Mouse (Mus musculus): ENCODE results near the gene Ky. TPM values are rescaled to one million over a fixed set of nuclear protein-coding genes. Genes with fewer than 3 reads are reported as not detected.

Ky gene
- polyA plus RNA-seq, 2 experiments, result not detected

- Histone ChIP-seq H3K9me3 (ENCODE audit: control insufficient read depth, low read length) (no peaks in the 10 kb centered on the region), H3K27ac (no peak overlapping the region), H3K4me3 (ENCODE audit: insufficient read depth in 1 of 2, low read depth in 2 of 2, low read length in 2 of 2) (no peak overlapping the region), H3K4me1 (replicated peaks; ENCODE audit: control insufficient read depth in 2 of 2, insufficient read depth in 2 of 2, low read length in 1 of 2) (no peaks in the 10 kb centered on the region), H3K4me2 (ENCODE audit: low read depth) (no peak overlapping the region), H3K36me3 (replicated peaks; ENCODE audit: control insufficient read depth, insufficient read depth, low read depth) (no peaks in the 10 kb centered on the region), H3K9ac (replicated peaks) (no peak overlapping the region), H3K27me3 (ENCODE audit: control insufficient read depth, insufficient read depth, low read length) (peaks cover 3% of the 10 kb centered on the region)
- TF ChIP-seq EP300 (IDR thresholded peaks at IDR 0.05; ENCODE audit: low read depth), result no peak
- TF ChIP-seq CTCF (IDR thresholded peaks at IDR 0.05; ENCODE audit: low read depth), result no peak
- WGBS (ENCODE audit: insufficient replicate concordance), result 62% methylated on average over 2 of the region's 2 CpGs
- DNase-seq (ENCODE audit: low read depth in 3 of 3, low spot score in 3 of 3), result no peak
- no peak for ATAC-seq (ENCODE audit: insufficient read depth)
Measured at GRCm38 (mm10) chr9:102543761-102544115, 38.2 kb downstream of the Ky start.

- no peaks in the 10 kb centered on the region for H3K9me3 ChIP-seq (ENCODE audit: control insufficient read depth, low read length)
- no peak overlapping the region for H3K4me2 ChIP-seq (ENCODE audit: low read depth)
- H3K36me3 ChIP-seq (replicated peaks; ENCODE audit: control insufficient read depth, insufficient read depth, low read depth), result no peaks in the 10 kb centered on the region
- no peaks in the 10 kb centered on the region for H3K4me1 ChIP-seq (replicated peaks; ENCODE audit: control insufficient read depth in 2 of 2, insufficient read depth in 2 of 2, low read length in 1 of 2)
- TF ChIP-seq CTCF (IDR thresholded peaks at IDR 0.05; ENCODE audit: low read depth) (no peak), EP300 (IDR thresholded peaks at IDR 0.05; ENCODE audit: low read depth) (no peak)
- H3K27ac ChIP-seq, result no peak overlapping the region
- ATAC-seq (ENCODE audit: insufficient read depth), result no peak
- peaks cover 3% of the 10 kb centered on the region for H3K27me3 ChIP-seq (ENCODE audit: control insufficient read depth, insufficient read depth, low read length)
- no peak overlapping the region for H3K9ac ChIP-seq (replicated peaks)
- DNase-seq (ENCODE audit: low read depth in 3 of 3, low spot score in 3 of 3), result no peak
- H3K4me3 ChIP-seq (ENCODE audit: insufficient read depth in 1 of 2, low read depth in 2 of 2, low read length in 2 of 2), result no peak overlapping the region
- WGBS (ENCODE audit: insufficient replicate concordance), result 24% methylated on average over 11 of the region's 11 CpGs
Measured at GRCm38 (mm10) chr9:102544116-102544772, 38.7 kb downstream of the Ky start.

GRCm38 (mm10) chr9:102544773-102545366 is 39.3 kb downstream of the Ky start:
- TF ChIP-seq EP300 (IDR thresholded peaks at IDR 0.05; ENCODE audit: low read depth) (no peak), CTCF (IDR thresholded peaks at IDR 0.05; ENCODE audit: low read depth) (peak; percentile 87)
- Histone ChIP-seq H3K9me3 (ENCODE audit: control insufficient read depth, low read length) (no peaks in the 10 kb centered on the region), H3K4me1 (replicated peaks; ENCODE audit: control insufficient read depth in 2 of 2, insufficient read depth in 2 of 2, low read length in 1 of 2) (no peaks in the 10 kb centered on the region), H3K4me2 (ENCODE audit: low read depth) (peak overlapping the region; percentile 33; the same call in 1 of the 2 replicates), H3K27me3 (ENCODE audit: control insufficient read depth, insufficient read depth, low read length) (peaks cover 3% of the 10 kb centered on the region), H3K4me3 (ENCODE audit: insufficient read depth in 1 of 2, low read depth in 2 of 2, low read length in 2 of 2) (no peak overlapping the region), H3K9ac (replicated peaks) (no peak overlapping the region), H3K36me3 (replicated peaks; ENCODE audit: control insufficient read depth, insufficient read depth, low read depth) (no peaks in the 10 kb centered on the region), H3K27ac (no peak overlapping the region)
- 2% methylated on average over 26 of the region's 26 CpGs for whole genome bisulfite sequencing (ENCODE audit: insufficient replicate concordance)
- no peak for ATAC-seq (ENCODE audit: insufficient read depth)
- DNase-seq (ENCODE audit: low read depth in 3 of 3, low spot score in 3 of 3), result peak; percentile 29 to 35 (median 30)

- H3K4me1 ChIP-seq (replicated peaks; ENCODE audit: control insufficient read depth in 2 of 2, insufficient read depth in 2 of 2, low read length in 1 of 2), result no peaks in the 10 kb centered on the region
- no peak overlapping the region for H3K27ac ChIP-seq
- no peak overlapping the region for H3K9ac ChIP-seq (replicated peaks)
- no peak overlapping the region for H3K4me2 ChIP-seq (ENCODE audit: low read depth)
- H3K9me3 ChIP-seq (ENCODE audit: control insufficient read depth, low read length), result no peaks in the 10 kb centered on the region
- peaks cover 3% of the 10 kb centered on the region for H3K27me3 ChIP-seq (ENCODE audit: control insufficient read depth, insufficient read depth, low read length)
- H3K4me3 ChIP-seq (ENCODE audit: insufficient read depth in 1 of 2, low read depth in 2 of 2, low read length in 2 of 2), result no peak overlapping the region
- ATAC-seq (ENCODE audit: insufficient read depth) (no peak), DNase-seq (ENCODE audit: low read depth in 3 of 3, low spot score in 3 of 3) (no peak)
- WGBS (ENCODE audit: insufficient replicate concordance), result 20% methylated on average over 22 of the region's 22 CpGs
- TF ChIP-seq CTCF (IDR thresholded peaks at IDR 0.05; ENCODE audit: low read depth) (no peak), EP300 (IDR thresholded peaks at IDR 0.05; ENCODE audit: low read depth) (no peak)
- H3K36me3 ChIP-seq (replicated peaks; ENCODE audit: control insufficient read depth, insufficient read depth, low read depth), result no peaks in the 10 kb centered on the region
Measured at GRCm38 (mm10) chr9:102545406-102546255, 40.1 kb downstream of the Ky start.

Data from liver, embryonic 14.5 days (tissue).